Mouse (Mus musculus) retina, postnatal 1 day (tissue): Measurements from ENCODE around the gene Ccnb1ip1.

Experiments
- DNase-seq: peaks from one replicate; pipeline ENCODE4 v3.0.0-alpha.2; 2012

The Ccnb1ip1 gene

DNA sequence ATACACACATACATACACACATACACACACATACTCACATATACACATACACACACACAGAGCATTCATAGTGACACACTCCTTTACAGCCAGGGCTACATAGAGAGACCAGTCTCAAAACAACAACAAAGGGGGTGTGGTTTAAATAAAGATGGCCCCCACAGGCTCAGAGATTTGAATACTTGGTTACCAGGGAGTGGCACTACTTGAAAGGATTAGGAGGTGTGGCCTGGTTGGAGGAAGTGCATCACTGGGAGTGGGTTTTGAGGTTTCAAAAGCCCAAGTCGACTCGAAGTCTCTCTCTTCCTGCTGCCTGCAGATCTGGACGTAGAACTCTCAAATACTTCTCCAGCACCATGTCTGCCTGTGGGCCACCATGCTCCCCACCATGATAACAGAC lies 25.4 kb downstream of the Ccnb1ip1 start:
- DNase-seq = no peak

DNA sequence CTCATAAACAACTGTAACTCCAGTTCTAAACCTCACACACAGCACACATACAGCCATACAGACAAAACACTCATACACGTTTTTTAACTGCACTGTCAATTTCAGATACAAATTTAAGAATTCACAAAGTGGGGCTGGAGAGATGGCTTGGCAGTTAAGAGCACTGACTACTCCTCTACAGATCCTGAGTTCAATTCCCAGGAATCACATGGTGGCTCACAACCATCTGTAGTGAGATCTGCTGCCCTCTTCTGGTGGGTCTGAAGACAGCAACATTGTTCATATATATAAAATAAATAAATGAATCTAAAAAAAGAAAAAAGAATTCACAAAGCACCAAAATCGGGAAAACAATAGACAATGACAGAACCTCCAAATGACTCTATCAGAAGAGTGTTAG lies 36.2 kb downstream of the Ccnb1ip1 start:
- no peak for DNase-seq

DNA sequence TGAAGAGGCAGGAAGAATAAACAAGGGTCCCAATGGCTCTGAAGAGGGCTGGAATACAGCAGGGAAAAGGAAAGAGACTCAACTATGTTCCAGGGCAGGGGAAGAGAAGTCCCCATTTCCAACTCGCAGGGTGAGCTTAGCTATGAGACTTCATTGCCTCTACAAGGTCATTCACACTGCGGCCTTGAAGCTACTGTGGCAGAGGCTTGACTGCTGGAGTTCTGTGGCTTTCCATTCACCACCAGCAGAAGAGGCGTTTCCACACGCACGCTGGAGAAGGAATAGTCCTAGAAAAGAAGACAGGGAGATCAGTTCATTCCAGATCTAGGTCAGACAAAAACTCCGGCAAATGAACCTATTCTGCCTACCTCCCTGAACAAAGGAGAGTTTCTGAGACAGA lies 41.8 kb downstream of the Ccnb1ip1 start:
- DNase-seq = no peak

DNA sequence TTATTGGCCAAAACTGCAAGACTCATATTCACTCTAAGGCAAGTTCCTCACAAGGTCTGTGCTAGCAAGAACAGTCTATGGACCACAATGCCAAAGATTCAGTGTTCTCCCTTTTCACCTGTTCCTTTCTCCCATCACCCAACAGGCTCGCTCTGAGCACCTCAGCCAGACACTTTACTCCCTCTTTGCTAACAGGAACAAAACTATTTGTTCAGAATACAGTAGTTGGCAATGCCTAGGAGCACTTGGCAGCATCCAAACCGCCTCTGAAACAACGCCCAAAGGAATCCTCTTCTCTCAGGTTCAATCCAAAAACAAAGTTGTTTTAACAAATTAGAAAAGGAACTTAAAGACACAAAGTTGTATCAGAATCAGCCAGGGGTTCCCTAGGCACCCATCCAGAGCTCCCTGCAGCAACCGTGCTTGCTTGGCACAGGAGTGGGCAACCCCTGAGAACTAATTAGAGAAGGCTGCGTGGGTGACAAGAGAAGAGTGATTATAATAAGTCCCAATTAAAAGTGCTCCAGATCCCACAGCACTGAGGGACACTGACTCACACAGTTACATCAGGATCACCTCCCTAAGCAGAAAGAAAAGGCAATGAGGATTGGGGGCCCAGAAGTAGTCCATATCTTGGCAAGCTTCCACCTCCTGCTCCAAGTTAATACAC lies 49.0 kb downstream of the Ccnb1ip1 start:
- DNase-seq = peak; percentile 9

DNA sequence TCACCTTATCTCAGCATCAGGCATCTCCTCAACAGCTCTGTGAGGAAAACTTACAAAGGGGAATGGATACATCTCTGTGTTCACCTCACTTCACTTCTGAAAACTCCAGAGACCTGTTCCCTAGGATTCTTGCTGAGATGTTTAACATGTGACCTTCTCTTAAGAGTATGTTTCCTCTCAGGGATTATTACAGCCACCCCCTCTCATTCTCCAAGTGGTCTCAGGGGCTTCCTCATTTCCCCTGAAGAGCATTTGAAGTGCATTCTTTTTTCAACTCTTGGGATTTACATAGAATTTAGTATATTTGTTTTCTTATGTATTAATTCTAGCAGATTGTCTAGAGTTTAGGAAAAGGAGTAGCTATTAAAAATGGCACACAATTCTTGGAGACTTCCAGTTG lies 62.5 kb downstream of the Ccnb1ip1 start, which contains the start of gene Olfr749:
TSS of gene Olfr749 (minus strand) at position 101 of the 400 bp plus-strand sequence.
- DNase-seq = no peak

DNA sequence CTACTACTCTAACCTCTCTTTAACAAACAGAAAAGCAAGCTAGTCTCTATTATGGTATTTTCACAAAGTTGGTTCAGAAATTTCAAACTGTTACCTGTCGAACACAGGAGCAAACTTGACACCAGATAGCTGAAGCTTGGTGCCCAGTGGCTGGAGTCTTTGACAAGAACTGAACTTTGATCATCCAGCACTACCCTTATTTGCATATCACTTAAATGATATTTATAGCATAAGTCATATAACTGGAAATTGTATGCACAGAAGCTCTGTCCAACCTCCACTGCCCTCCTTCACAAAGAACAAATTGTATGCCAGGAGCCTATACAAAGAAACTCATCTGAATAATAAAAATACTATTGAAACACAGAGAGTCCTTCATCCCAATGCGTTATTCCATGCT lies 65.9 kb downstream of the Ccnb1ip1 start:
- no peak for DNase-seq

DNA sequence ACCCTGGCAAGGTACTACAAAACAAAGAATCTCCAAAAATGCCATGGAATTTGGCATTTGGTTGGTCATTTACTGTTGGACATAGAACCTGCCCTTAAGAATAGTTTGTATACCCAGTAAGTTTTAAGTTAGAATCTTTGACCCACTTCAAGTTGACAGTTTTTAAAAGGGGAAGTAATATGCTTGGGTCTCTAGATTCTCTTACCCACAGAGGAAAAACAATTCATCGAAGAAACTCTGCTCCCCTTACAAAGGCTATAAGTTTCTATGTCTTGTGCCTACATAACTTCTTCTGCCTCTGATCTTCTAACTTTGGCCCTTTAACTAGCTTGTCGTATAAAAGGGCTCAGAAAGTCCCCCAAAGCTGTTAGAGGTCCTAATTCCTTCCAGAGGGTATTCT lies 67.2 kb downstream of the Ccnb1ip1 start:
- DNase-seq = no peak
